In genomic region chr17:21733529-21734031, GRCm38 (mm10) we compare ENCODE assay signal across 8 mouse cellular contexts. TPM values are rescaled to one million over a fixed set of nuclear protein-coding genes. Genes with fewer than 3 reads are reported as not detected.
DNase-seq lines count a peak whose midpoint lies in the region; ATAC-seq lines count a peak whose summit lies in the region.

No protein-coding gene starts in this region.

- H3K36me3 ChIP-seq in heart, embryonic 14.5 days (ENCODE audit: control insufficient read depth, insufficient read depth, low read length): peaks cover 16% of the 10 kb centered on the region
- no peaks in the 10 kb centered on the region for H3K36me3 ChIP-seq in liver, embryonic 13.5 days
- H3K36me3 ChIP-seq in stomach, embryonic 16.5 days (ENCODE audit: control insufficient read depth, insufficient read depth, low read length): peaks cover 3% of the 10 kb centered on the region; the same call in 1 of the 2 replicates

- peak overlapping the region; percentile 71 for H3K4me2 ChIP-seq in heart, embryonic 14.5 days (ENCODE audit: low read length)
- peak overlapping the region; percentile 72 for H3K4me2 ChIP-seq in liver, embryonic 13.5 days
- H3K4me2 ChIP-seq in stomach, embryonic 16.5 days (ENCODE audit: low read depth, low read length): peak overlapping the region; percentile 62

- no peaks in the 10 kb centered on the region for H3K9me3 ChIP-seq in heart, embryonic 14.5 days (ENCODE audit: control insufficient read depth, low read length)
- H3K9me3 ChIP-seq in liver, embryonic 13.5 days (replicated peaks): no peaks in the 10 kb centered on the region
- H3K9me3 ChIP-seq in stomach, embryonic 16.5 days (replicated peaks; ENCODE audit: control insufficient read depth, low read length): no peaks in the 10 kb centered on the region

- peaks cover 3 to 8% of the 10 kb centered on the region in 2 experiments; a peak in 3 of 4 replicates for H3K4me1 ChIP-seq in heart, embryonic 14.5 days (ENCODE audit: control insufficient read depth in 2 of 2, insufficient read depth in 2 of 2, low read length in 2 of 2)
- H3K4me1 ChIP-seq in liver, embryonic 13.5 days (replicated peaks): peaks cover 13% of the 10 kb centered on the region
- H3K4me1 ChIP-seq in stomach, embryonic 16.5 days (ENCODE audit: control insufficient read depth, insufficient read depth, low read length): no peaks in the 10 kb centered on the region

- ATAC-seq in heart, embryonic 14.5 days (ENCODE audit: insufficient number of reproducible peaks, insufficient read depth, low FRiP score, low read depth): peak; percentile 87
- peak; percentile 99 for ATAC-seq in liver, embryonic 13.5 days (ENCODE audit: low read depth)
- peak; percentile 96 for ATAC-seq in stomach, embryonic 16.5 days (ENCODE audit: insufficient read depth, low FRiP score)

- peak; percentile 17 to 47 for DNase-seq in CD8-positive naive resting alpha-beta T cell, adult 2 months (ENCODE audit: low read depth in 2 of 2, low spot score in 2 of 2)
- DNase-seq in c-Kit-negative CD71-positive TER-119-positive erythroid progenitor cells, embryonic 14.5 days (ENCODE audit: low read depth, low spot score): peak; percentile 59
- DNase-seq in fibroblast of lung, adult 2 months (ENCODE audit: low read depth): peak; percentile 56
- peak; percentile 83 for DNase-seq in kidney, postnatal 14 days
- peak; percentile 65 for DNase-seq in liver, embryonic 13.5 days
- peak; percentile 84 for DNase-seq in neural tube, embryonic 10.5 days (ENCODE audit: extremely low spot score, low spot score)

- under 1% methylated on average over 27 of the region's 27 CpGs for WGBS in heart, embryonic 14.5 days
- under 1% methylated on average over 27 of the region's 27 CpGs for WGBS in liver, embryonic 13.5 days (ENCODE audit: insufficient replicate concordance)
- WGBS in stomach, embryonic 16.5 days: under 1% methylated on average over 27 of the region's 27 CpGs

- H3K9ac ChIP-seq in heart, embryonic 14.5 days (ENCODE audit: low read length): peak overlapping the region; percentile 74
- peak overlapping the region; percentile 84 for H3K9ac ChIP-seq in liver, embryonic 13.5 days
- H3K9ac ChIP-seq in stomach, embryonic 16.5 days (ENCODE audit: low read length): peak overlapping the region; percentile 69

- H3K27me3 ChIP-seq in heart, embryonic 14.5 days (ENCODE audit: control insufficient read depth, insufficient read depth, low read length): no peaks in the 10 kb centered on the region
- H3K27me3 ChIP-seq in liver, embryonic 13.5 days: no peaks in the 10 kb centered on the region
- H3K27me3 ChIP-seq in stomach, embryonic 16.5 days (ENCODE audit: control insufficient read depth, insufficient read depth, low read length): no peaks in the 10 kb centered on the region

- H3K4me3 ChIP-seq in heart, embryonic 14.5 days (ENCODE audit: control insufficient read depth in 1 of 2, insufficient read depth in 1 of 2, low read depth in 1 of 2, low read length in 2 of 2): peak overlapping the region; percentile 58 to 71
- peak overlapping the region; percentile 80 for H3K4me3 ChIP-seq in liver, embryonic 13.5 days (replicated peaks)
- H3K4me3 ChIP-seq in stomach, embryonic 16.5 days (replicated peaks; ENCODE audit: low read length): peak overlapping the region; percentile 56

- peak overlapping the region; percentile 67 to 68 for H3K27ac ChIP-seq in heart, embryonic 14.5 days (replicated peaks in 1 of 2; ENCODE audit: control insufficient read depth in 1 of 2, insufficient read depth in 1 of 2, low read depth in 2 of 2, low read length in 2 of 2)
- peak overlapping the region; percentile 80 for H3K27ac ChIP-seq in liver, embryonic 13.5 days
- H3K27ac ChIP-seq in stomach, embryonic 16.5 days (ENCODE audit: low read length): peak overlapping the region; percentile 50

RNA-seq across cellular contexts. Expression of gene Zfp229, which starts 3.0 kb away (rescaled TPM):
- polyA plus RNA-seq in heart, embryonic 14.5 days (2014; fragmentation: Nextera tagmentation; extraction: Ambion mirVana): 5.2 and 5.7 TPM in 2 replicates
- 2.0 and 2.4 TPM in 2 replicates for polyA plus RNA-seq in liver, embryonic 13.5 days (2015; fragmentation: Nextera tagmentation; extraction: Ambion mirVana)
- 6.0 and 6.1 TPM in 2 replicates for polyA plus RNA-seq in stomach, embryonic 16.5 days (2015; fragmentation: Nextera tagmentation; extraction: Ambion mirVana)

RNA-seq across cellular contexts. Expression of gene Zfp760, which starts 26.0 kb away (rescaled TPM):
- polyA plus RNA-seq in heart, embryonic 14.5 days (2014; fragmentation: Nextera tagmentation; extraction: Ambion mirVana): 7.0 and 7.1 TPM in 2 replicates
- polyA plus RNA-seq in liver, embryonic 13.5 days (2015; fragmentation: Nextera tagmentation; extraction: Ambion mirVana): 3.8 and 5.0 TPM in 2 replicates
- 8.2 and 9.5 TPM in 2 replicates for polyA plus RNA-seq in stomach, embryonic 16.5 days (2015; fragmentation: Nextera tagmentation; extraction: Ambion mirVana)

RNA-seq across cellular contexts. Expression of gene Gm10226, which starts 41.9 kb away (rescaled TPM):
- polyA plus RNA-seq in heart, embryonic 14.5 days (2014; fragmentation: Nextera tagmentation; extraction: Ambion mirVana): 3.5 and 6.7 TPM in 2 replicates
- polyA plus RNA-seq in liver, embryonic 13.5 days (2015; fragmentation: Nextera tagmentation; extraction: Ambion mirVana): 3.7 and 4.9 TPM in 2 replicates
- polyA plus RNA-seq in stomach, embryonic 16.5 days (2015; fragmentation: Nextera tagmentation; extraction: Ambion mirVana): 6.8 and 9.2 TPM in 2 replicates

Comparison
In these comparisons a context has a peak if more than half of its experiments do, and no peak if none do; other contexts are left out.
1. Peak in every context shown above with its lines: DNase-seq, ATAC-seq, H3K4me3 ChIP-seq and H3K27ac ChIP-seq.
2. DNase-seq: peak in every context shown above with its lines; median percentile 84 in neural tube, embryonic 10.5 days; 83 in kidney, postnatal 14 days; 65 in liver, embryonic 13.5 days; 59 in c-Kit-negative CD71-positive TER-119-positive erythroid progenitor cells, embryonic 14.5 days; 56 in fibroblast of lung, adult 2 months; 32 in CD8-positive naive resting alpha-beta T cell, adult 2 months.